Mouse (Mus musculus): Measurements from ENCODE around the gene Tomm40.
A peak's percentile ranks its signal among the peaks of the same experiment; 100 is the strongest.

Tomm40 gene

DNA sequence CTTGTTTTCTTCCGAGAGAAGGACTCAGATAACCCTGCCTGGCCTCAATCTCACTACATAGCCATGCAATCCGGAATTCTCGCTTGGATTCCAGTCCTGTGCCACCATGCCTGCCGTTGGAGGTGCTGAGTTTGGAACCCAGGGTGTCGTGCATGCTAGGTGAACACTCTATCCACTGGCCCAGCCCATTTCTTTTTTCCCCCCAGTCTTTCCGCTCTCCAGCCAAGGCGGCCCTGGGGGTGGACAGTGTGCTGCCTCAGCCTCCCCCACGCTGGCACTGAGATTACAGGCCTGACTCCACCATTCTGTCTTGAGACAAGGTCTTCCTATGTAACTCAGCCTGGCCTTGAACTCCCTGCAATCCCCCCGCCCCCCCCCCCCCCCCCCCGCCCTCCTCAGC is 30.7 kb upstream of the Tomm40 start:
- DNase-seq (ENCODE audit: extremely low read depth, low read depth) = no peak

DNA sequence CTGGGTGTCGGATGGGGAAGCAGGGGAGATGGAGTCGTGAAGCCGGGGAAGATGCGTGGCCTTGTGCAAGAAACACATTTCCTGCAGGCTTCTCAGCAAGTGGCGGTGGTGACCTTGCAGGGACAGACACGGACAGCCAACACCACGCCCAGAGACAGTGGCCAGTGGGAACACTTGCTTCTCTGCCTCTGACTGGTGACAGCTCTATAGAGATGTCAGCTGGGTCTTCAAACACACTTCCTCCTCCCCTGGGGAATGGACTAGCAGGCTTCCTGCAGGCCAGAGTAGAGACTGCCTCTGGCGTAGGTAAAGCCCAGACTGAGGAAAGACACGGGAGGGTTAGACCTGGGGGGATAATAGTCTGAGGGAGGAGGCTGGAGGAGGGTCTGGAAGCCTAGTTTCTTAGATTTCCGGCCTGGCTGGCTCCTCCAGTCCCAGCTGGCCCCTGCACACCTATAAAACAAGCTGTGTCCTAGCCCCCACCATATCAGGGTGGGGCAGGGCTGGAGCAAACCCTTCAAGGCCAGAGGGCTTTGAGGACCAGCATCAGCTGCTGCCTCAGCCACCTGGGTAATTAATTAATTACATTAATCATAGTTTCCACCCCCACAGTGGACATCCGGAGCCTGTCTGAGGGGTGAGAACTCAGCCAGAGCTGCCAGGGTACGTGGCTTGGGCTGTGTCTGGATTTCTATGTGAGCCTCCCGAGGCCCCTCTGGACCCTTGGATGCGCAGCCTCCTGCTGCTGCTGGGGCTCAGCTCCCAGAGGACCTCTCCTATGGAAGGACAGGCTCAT is 29.6 kb upstream of the Tomm40 start:
- no peak for DNase-seq (ENCODE audit: extremely low read depth, low read depth)

GRCm38 (mm10) chr7:19743791-19744190 is 28.6 kb upstream of the Tomm40 start:
- DNase-seq (ENCODE audit: extremely low read depth, low read depth) = no peak

GRCm38 (mm10) chr7:19742468-19742867 is 27.2 kb upstream of the Tomm40 start:
- DNase-seq (ENCODE audit: extremely low read depth, low read depth) = no peak

- DNase-seq (ENCODE audit: extremely low read depth, low read depth) = no peak
Observed at GRCm38 (mm10) chr7:19741329-19742031, 26.2 kb upstream of the Tomm40 start.

DNA sequence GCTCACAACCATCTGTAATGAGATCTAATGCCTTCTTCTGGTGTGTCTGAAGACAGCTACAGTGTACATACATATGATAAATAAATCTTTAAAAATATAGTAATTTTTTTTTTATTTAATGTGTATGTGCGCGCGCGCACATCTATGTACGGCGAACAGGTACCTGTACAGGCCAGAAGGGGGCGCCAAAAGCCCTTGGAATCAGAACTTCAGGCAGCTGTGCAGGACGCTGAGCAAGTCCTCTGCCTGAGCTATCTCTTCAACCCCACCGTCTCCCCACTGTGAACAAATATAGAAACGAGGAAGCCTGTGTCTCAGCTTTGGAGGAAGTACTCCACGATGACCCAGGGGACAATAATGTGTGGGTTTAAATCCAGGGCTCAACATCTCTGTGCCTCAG is 25.0 kb upstream of the Tomm40 start:
- no peak for DNase-seq (ENCODE audit: extremely low read depth, low read depth)

GRCm38 (mm10) chr7:19738771-19739170 is 23.5 kb upstream of the Tomm40 start:
- no peak for DNase-seq (ENCODE audit: extremely low read depth, low read depth)

- peak; percentile 93 for DNase-seq (ENCODE audit: extremely low read depth, low read depth)
Observed at GRCm38 (mm10) chr7:19736389-19737057, 21.3 kb upstream of the Tomm40 start.

GRCm38 (mm10) chr7:19734178-19734666 is 19.0 kb upstream of the Tomm40 start:
- DNase-seq (ENCODE audit: extremely low read depth, low read depth) = no peak

- no peak for DNase-seq (ENCODE audit: extremely low read depth, low read depth)
Observed at GRCm38 (mm10) chr7:19726541-19726940, 11.3 kb upstream of the Tomm40 start.

- DNase-seq (ENCODE audit: extremely low read depth, low read depth) = no peak
Observed at GRCm38 (mm10) chr7:19724167-19724566, 8.9 kb upstream of the Tomm40 start.

GRCm38 (mm10) chr7:19722754-19723195 is 7.5 kb upstream of the Tomm40 start:
- DNase-seq (ENCODE audit: extremely low read depth, low read depth) = no peak

DNA sequence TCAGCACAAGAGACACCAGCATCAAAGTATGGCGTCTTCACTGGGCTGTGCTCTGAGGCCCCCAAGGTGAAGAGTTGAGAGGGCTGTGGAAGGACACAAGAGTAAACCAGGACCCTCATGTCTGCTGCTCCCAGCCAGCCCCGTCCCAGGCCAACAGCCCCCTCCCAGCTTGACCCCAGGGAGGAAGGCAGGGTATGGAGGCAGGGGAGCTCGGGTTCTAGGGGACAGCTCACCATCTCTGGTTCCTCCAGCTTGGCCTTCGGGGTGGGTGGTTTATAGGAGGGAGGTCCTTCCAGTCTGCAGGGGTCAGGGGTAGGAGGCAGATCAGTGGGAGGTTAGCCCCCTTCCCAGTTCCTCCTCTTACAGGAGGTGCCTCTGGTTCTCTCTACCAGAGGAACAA is 4.0 kb upstream of the Tomm40 start:
- DNase-seq (ENCODE audit: extremely low read depth, low read depth) = no peak

GRCm38 (mm10) chr7:19718297-19718952 is 3.2 kb upstream of the Tomm40 start:
- no peak for DNase-seq (ENCODE audit: extremely low read depth, low read depth)

- no peak for DNase-seq (ENCODE audit: extremely low read depth, low read depth)
Observed at GRCm38 (mm10) chr7:19717346-19717745, 2.1 kb upstream of the Tomm40 start.

DNA sequence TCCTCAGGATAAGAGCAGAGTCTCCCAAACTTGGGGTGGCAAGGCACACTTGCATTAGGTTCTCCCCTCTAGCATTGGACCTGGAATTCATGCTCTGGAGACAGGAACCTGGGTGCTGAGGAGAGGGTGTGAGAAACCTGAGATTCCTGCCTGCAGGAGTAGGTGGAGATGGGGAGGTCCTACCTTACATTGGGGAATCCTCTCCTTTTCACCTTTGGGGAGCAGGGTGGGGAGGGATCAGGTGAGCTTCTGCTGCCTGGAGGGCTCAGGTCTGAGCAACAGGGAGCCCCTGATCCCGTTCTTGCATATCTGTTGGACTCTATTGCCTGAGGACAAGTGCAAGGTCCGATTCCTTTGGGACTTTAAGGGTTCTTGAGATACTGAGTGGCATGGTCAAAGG is 1.6 kb upstream of the Tomm40 start:
- no peak for DNase-seq (ENCODE audit: extremely low read depth, low read depth)

- no peak for DNase-seq (ENCODE audit: extremely low read depth, low read depth)
Observed at GRCm38 (mm10) chr7:19716055-19716682, 931 bp upstream of the Tomm40 start.

DNA sequence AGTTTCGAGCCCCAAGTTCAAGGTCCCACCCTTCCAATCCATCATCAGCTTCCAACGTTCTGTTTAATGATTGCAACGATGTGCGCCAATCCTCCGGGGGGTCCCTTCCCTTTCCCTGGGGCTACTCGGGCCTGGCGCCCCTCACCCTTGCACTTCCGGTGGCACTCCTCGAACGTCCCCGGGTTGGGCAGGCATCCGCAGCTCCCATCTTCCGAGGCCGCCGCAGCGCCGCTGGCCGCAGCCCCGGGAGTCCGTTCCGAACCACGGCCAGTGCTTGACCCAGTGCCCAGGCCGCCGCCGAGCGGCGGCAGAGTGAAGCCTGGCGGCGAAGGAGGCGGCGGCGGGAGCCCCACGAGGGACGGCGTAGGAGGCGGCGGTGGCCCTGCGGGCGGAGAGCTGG is 402 bp downstream of the Tomm40 start:
- DNase-seq (ENCODE audit: extremely low read depth, low read depth) = no peak

- no peak for DNase-seq (ENCODE audit: extremely low read depth, low read depth)
Observed at GRCm38 (mm10) chr7:19713598-19713997, 1.6 kb downstream of the Tomm40 start.

DNA sequence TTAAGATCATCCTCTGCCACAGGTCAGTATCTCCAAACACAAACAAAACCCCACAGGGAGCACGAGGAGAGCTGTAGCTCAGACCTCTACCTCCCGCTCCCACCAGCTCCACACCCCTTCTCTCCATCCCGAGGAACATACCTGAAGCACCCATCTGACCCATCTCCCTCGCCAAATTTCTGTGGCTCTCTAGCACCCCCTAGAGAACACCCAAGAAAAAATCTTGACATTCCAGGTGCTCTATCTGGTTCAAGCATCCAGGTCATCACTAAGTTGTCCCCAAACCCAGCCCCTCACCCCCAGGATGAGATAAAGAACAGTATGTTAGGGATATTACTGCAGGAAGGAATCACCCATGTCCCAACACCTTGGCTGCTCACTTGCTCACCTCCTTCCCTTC is 2.0 kb downstream of the Tomm40 start:
- DNase-seq (ENCODE audit: extremely low read depth, low read depth) = no peak

DNA sequence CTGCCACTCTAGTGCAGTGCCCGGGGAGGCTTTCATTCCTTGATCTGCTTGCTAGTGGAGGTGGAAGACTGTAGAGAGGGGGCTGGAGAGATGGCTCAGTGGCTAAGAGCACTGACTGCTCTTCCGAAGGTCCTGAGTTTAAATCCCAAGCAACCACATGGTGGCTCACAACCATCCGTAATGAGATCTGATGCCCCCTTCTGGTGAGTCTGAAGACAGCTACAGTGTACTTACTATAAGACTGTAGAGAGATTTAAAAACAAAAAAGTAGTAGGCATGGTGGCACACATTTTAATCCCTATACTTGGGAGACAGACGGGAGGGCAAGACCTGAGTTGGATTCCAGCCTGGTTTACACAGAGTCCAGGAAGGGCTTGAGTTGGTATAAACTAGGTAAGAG is 2.8 kb downstream of the Tomm40 start:
- no peak for DNase-seq (ENCODE audit: extremely low read depth, low read depth)

Measured in MEL-GATA-1-ER (cell line).